Mouse (Mus musculus) retina, adult 2 months (tissue): ENCODE results near the gene Asb13.
A peak's percentile ranks its signal among the peaks of the same experiment; 100 is the strongest.

Experiments
- DNase-seq: peaks from one replicate; pipeline ENCODE4 v3.0.0-alpha.2; 2012; ENCODE audit warnings: low read depth, low spot score

Gene Asb13

DNA sequence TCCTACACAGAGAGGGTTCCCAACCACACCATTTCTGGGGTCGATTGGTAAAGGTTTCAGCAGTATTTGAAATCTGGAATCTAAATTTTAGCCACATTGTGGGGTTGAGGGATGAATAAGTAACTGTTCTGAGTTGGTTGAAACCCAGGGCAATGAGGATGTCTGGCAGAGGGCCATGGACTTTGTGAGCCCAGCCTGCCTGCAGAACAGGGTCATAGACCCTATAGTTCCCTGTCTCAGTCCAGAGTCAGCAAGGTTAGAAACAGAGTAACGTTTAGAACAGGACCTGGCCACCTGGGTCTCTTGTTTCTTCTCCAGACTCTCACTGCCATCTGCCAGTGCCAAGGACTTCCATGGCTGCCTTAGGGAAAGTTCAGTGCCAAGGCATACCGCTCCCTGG is 30.4 kb downstream of the Asb13 start:
- DNase-seq = no peak

DNA sequence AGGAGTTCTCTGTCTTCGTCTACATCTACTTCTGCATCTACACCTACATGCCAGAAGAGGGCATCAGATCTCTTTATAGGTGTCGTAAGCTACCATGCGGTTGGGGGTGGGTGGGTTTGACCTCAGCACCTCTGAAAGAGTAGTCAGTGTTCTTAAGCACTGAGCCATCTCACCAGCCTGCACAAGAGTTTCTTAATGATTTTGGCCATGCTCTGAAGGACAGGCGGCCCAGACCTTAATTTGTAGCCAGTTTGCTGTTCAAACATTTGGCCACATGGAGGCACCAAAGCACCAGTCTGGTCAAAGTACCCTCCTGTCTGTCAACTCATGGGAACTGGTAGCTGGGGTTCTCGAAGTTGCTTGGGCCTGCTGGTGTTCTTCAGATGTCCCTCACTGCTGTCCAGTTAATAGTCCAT is 31.5 kb downstream of the Asb13 start:
- peak; percentile 26 for DNase-seq

DNA sequence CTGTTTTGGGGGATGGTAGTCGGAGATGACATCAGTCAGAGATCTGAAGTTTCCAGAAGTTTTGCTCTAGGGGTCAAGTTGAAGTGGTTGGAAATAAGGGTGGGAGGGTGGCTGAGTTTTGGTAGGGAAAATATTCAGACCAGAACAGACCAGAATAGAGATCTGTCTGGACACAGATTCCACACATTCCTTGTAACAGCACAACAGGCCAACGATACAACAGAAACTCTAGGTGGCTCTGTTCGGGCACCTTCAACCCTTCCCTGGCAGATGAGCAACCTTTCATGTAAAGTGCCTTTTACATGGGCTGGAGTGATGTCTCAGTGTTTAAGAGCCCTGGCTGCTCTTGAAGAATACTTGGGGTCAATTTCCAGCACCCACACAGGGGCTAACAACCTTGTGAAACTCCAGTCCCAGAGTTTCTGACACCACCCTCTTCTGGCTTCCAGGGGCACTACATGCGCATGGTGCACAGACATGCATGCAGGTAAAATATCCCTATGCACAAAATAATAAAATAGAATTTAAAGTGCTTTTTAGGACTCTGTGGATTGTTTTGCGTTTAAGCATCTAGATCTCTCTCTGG is 33.5 kb downstream of the Asb13 start:
- DNase-seq = no peak

GRCm38 (mm10) chr13:3668068-3668467 is 34.2 kb downstream of the Asb13 start:
- no peak for DNase-seq

DNA sequence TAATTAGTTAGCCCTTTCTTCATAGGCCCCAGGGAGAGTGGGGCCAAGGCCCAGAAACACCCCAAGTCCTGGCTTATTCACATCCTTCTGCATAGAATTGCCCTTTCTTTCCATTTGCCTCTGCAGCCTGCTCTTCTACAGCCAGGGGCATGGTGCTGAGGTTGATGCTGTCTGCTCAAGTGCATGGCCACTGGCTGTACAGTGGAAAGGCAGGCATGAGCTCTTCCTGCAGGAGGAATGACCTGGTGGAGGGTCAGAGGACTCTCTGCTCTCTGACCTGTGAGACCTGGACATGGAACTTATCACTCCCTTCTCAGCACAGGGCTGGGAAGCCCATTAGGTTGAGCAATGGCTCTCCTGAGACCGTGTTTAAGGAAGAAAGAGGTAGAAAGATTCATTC is 35.8 kb downstream of the Asb13 start:
- DNase-seq = no peak

- DNase-seq = no peak
Observed at GRCm38 (mm10) chr13:3670039-3670438, 36.2 kb downstream of the Asb13 start.

DNA sequence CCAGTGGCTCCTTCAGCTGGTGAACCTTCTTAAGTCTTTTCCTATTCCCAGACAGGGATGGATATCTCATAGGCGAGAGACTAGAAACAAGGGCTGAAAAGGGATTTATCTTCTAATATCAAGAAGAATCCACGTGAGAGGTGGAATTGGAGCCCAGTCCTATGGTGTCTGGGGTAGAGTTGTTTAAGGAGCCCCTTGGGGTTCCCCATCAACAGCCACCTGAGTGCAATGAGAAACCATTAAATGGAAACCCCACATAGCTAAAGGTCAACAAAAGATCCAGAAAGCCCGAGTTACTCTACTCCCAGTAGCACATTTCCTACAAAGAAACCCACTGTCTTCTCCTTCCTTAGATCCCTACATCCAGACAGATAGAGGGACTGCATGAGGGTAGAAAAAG is 39.3 kb downstream of the Asb13 start:
- no peak for DNase-seq

DNA sequence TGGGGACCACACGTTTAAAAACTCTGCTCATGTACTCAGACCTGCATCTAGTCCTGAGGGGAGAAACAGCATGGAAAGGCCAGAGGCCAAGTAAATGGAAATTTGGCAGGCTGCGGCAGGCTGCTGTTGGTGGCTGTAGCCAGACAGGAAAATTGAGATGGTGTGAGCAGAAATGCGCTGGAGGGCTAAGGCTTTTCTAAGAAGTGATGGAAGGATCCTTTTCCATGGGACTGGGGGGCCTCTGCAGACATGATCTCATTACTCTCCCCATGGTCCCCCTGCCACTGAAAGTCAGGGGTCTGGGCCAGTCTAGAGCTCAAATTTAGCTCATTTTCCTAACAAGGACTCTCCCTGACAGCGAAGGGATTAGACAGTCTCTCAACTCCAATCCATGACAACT is 39.8 kb downstream of the Asb13 start:
- no peak for DNase-seq

GRCm38 (mm10) chr13:3675855-3676254 is 42.0 kb downstream of the Asb13 start:
- no peak for DNase-seq

- DNase-seq = no peak
Observed at GRCm38 (mm10) chr13:3679098-3679497, 45.3 kb downstream of the Asb13 start.

- no peak for DNase-seq
Observed at GRCm38 (mm10) chr13:3686306-3686705, 52.5 kb downstream of the Asb13 start.

DNA sequence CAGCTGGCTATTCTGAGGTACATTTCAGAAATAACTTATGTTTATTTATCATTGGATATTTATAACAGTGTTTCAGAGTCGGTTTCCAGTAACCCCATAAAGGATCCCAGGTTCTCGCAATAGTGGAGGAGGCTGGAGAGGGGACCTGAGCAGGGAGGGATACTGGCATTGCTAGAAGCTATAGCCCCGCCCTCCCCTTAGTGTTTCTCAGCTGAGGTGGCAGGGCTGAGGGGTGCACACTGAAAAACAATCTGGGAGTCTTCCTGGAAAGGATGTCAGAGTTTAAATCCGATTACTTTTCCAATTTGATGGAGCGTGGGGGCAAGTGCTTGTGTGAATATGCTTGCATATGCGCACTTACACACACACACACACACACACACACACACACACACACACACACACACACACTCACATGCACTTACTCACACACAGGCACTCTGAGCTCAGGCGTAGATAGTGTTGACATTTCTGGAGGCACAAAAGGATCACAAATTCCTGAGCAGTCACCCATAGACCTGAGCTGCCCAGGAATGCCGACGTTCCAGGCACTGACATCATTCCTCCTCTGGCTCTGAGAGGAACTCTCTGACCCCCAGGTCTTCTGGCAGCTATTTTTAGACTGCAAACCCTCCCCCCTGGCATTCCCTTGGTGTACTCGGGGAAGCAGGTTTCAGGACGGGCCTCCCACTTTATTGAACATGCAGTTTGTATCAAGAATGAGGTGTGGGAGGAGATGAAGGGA is 60.9 kb downstream of the Asb13 start:
- no peak for DNase-seq

DNA sequence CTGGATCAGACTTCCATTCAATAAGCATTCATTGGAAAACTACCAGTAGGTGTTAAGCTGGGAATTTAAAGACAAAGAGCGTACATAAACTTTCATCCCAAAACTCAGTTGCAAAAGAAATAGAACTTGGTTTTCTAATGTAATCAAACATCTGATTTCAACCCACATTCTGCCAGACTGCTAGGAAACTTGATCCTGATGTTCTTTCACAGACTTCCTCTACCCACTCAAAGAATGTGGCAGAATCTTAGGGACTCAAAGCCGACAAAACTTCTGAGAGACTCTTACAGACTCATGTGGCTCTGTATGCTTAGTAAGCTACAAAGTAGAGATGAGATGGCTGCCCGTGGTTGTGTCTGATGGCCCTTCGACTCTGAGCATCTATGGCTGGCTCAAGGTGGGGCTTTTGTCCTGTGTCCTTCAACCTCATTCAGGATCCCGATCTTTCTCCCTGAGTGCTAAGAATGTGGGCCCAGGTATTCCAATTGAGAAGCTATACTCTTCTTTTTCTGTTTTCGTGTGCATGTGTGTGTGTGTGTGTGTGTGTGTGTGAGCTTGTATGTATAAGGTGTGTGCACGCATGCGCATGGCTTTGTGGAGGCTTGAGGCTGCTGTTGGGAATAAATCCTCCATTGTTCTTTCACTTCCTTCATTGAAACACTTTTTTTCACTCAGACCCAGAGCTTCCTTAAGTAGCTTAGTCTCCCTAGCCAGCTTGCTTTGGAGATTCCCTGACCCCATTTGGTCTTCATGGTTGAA is 63.3 kb downstream of the Asb13 start:
- no peak for DNase-seq

DNA sequence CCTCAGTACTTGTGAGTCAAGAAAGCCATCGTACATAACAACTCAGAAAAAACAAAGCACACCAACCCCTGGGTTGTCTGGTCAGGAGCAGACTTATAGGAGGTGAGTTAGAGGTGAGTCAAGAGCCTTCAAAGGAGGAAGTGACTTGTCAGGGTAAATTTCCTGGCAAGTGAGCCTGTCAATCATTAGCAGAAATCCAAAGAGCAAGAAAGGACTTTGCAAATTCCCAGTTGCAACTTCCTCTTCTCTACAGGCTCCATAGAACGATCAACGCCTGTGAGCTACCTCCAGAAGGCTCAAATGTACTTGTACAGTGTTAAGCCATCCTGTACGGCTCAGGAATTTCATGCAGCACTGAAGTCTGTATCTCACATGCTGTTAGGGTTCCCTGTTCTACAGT is 66.9 kb downstream of the Asb13 start:
- DNase-seq = no peak
